Mouse (Mus musculus) brown adipose tissue, adult 24 weeks (tissue): ENCODE data around the gene Acap2. TPM values are rescaled to one million over a fixed set of nuclear protein-coding genes. Genes with fewer than 3 reads are reported as not detected.

ENCODE experiments used
- H3K27ac ChIP-seq: fragments of 200-500 bp; replicated peaks from 2 replicates; pipeline ENCODE4 v1.5.1; 2012; ENCODE audit warnings: low read depth, mild to moderate bottlenecking, low read length
- H3K4me1 ChIP-seq: fragments of 200-500 bp; 2 replicates; pipeline ENCODE4 v1.6.1; 2012; ENCODE audit warnings: low read length, mixed read lengths; ENCODE audit not compliant: control insufficient read depth, insufficient read depth, insufficient read length
- H3K4me3 ChIP-seq: fragments of 200-500 bp; 2 replicates; pipeline ENCODE4 v1.5.1; 2012; ENCODE audit warnings: low read depth, mild to moderate bottlenecking, low read length, moderate library complexity; ENCODE audit not compliant: insufficient read depth
- polyA plus RNA-seq: library from polyadenylated mRNA; stranded (reverse); fragments of >200 nt; gene quantifications from 2 replicates; pipeline ENCODE4 v1.2.4, GENCODE M21; 2012; ENCODE audit not compliant: missing spikeins, insufficient read depth, insufficient read length

Acap2 gene
- polyA plus RNA-seq, 1 experiment: 9.5 TPM

DNA sequence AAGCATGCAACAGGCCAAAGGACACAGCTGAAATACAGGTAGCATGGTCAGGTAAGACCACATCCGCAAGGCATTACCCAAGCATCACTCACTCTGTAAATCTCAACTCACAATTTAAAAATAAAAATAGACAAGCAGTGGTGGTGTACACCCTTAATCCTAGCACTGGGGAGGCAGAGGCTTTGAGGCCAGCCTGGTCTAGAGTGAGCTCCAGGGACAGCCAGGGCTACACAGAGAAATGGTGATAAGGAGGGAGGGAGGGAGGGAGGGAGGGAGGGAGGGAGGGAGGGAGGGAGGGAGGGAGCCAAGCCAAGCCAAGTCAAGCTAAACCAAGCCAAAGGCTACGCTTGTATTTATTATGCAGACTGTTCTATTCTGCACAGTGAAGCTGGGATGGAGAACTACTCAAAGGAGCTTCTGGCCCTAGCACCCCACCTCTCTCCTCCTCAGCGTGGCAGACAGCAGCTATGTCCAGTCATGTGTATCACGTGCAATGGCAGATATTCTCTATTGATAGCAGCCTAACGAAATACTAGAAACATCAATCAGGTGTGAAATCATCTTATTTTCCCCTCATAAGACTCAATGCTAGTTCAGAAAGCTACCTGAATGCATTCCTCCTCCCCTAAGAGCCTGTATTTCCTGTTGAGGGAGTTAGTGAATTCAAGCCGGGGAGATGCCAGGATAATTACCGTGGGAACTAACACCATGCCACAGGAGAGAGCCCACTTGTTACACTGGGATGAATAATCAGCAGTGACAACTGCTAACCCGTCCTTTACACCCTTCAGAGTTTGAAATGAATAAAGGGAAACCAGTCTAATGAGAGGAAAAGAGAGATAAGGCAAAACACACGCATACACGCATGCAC lies 33.8 kb downstream of the Acap2 start:
- Histone ChIP-seq H3K4me3 (no peak overlapping the region), H3K4me1 (peaks cover 17% of the 10 kb centered on the region), H3K27ac (no peak overlapping the region)

DNA sequence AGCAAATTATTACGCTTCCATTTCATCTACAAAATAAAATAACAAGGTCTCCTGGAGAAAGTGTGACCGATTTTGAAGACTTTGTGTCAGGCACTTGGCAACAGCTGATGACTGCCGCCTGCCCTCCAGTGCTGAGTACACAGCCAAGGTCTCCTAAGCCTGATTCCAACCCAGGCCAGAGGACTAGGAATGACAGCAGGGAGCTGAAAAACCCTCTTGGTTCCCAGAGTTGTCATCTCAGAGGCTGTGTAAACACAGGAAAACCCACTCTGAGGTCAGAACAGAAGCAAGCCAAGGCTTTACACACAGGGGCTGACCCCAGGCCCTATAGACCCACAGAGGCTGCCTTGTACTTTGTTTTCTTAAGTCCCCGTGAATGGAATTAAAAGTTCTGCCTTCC lies 35.1 kb downstream of the Acap2 start:
- H3K4me1 ChIP-seq: peaks cover 19% of the 10 kb centered on the region
- H3K4me3 ChIP-seq: no peak overlapping the region
- no peak overlapping the region for H3K27ac ChIP-seq

DNA sequence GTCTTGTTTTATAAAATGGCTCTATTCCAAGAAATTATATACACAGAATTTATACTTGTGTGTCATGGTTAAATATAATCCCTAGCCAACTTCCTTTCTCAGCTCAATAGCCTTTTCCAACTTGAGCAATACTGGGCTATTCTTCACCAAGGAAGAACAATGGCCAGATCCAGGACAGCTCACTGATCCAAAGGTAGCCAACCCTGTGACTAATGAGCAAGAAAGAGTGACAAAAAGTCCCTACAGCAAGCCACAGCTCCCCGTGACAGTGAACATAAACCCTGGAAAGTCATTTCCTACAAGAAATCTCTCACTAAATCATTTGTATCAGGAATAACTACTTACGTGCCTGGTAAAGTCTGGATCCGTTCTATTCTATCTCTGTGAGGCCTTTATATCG lies 35.6 kb downstream of the Acap2 start:
- Histone ChIP-seq H3K4me3 (no peak overlapping the region), H3K27ac (no peak overlapping the region), H3K4me1 (peaks cover 19% of the 10 kb centered on the region)

DNA sequence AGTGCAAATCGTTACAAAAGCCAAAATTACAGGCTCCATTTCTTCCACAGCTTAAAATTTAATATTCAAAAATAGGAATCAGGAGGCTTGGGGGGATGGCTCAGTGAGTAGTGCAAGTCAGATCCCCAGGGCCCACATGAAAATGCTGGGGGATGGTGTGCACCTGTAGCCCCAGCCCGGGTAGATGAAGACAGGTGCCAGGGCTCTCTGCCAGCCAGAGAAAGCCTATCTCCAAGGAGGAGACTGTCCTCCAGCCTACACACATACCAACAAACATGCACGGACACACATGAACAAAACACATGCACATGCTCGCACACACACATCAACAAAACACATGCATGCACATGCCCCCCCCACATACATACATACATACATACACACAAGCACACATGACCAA lies 36.9 kb downstream of the Acap2 start:
- H3K4me1 ChIP-seq: peaks cover 19% of the 10 kb centered on the region
- no peak overlapping the region for H3K27ac ChIP-seq
- no peak overlapping the region for H3K4me3 ChIP-seq

DNA sequence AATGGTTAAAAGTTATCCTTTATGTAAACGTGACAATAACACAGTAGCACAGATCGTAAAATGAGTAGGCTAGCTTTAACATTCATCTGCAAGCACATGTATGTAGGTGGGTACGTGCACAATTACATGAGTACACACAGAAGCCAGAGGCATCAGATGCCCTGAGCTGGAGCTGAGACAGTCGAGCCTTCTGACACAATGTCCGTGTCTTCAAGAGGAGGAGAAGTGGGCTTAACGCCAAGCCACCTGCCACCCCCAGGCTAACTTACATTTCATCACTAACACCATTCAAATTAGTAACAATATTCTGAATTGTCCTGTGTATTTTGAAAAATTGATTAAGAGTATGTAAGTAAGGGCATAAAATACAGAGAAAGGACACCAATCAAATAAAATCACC lies 40.6 kb downstream of the Acap2 start:
- Histone ChIP-seq H3K4me3 (no peak overlapping the region), H3K4me1 (peaks cover 8% of the 10 kb centered on the region), H3K27ac (no peak overlapping the region)

DNA sequence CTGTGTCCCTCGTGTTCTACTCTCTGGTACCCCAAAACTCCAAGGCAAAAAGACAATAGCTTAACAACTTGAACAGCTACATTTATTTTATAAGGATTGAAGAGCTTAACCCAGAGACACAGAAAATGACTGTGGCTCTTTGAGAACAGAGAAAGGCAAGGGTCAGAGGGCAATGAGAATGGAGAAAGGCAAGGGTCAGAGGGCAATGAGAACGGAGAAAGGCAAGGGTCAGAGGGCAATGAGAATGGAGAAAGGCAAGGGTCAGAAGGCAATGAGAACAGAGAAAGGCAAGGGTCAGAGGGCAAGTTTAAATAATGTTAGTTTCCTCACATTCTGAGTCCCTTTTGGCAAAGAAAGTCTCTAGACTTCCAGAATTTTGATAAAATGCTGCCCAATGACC lies 41.6 kb downstream of the Acap2 start:
- no peak overlapping the region for H3K4me3 ChIP-seq

DNA sequence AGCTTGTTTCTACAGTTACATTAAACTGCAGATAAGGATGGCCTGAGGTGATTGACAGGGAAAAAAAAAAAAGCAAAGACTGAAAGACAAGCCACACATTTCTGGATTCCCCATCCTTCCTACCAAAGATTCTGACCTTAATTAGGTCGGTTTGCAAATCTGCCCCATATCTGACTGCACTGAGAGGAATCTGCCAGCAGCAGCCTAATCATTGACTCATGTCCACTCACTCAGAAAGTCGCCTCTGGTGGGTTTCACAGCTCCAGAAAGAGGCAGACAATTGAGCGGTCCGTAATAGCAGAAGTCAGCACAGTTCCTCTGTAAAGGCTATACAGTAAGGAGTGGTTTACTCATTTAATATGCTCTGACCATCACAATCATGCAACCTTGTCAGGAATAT lies 51.2 kb downstream of the Acap2 start:
- Histone ChIP-seq H3K4me3 (no peak overlapping the region), H3K4me1 (no peaks in the 10 kb centered on the region), H3K27ac (no peak overlapping the region)

More for the DNA sequence above, 41.6 kb downstream of the Acap2 start:
- H3K27ac ChIP-seq: no peak overlapping the region
- peaks cover 3% of the 10 kb centered on the region for H3K4me1 ChIP-seq

DNA sequence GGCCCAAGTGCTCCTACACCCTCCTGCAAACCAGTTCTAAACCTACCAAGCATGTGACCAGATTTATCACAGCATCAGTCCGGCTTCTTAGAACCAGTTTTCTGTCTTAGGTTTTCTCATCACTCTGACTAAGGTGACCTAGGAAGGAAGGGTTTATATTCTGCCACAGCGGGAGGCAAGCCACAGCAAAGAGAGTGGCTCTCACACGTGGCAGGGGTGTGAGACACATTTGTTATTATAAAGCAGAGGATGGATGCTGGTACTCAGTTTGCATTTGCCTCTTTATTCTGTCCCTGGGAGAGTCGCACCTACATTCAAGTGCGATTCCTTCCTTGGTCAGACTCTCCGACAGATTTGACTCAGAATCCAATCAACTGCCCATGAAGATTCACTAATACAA lies 52.2 kb downstream of the Acap2 start:
- Histone ChIP-seq H3K4me1 (no peaks in the 10 kb centered on the region), H3K27ac (no peak overlapping the region), H3K4me3 (no peak overlapping the region)

DNA sequence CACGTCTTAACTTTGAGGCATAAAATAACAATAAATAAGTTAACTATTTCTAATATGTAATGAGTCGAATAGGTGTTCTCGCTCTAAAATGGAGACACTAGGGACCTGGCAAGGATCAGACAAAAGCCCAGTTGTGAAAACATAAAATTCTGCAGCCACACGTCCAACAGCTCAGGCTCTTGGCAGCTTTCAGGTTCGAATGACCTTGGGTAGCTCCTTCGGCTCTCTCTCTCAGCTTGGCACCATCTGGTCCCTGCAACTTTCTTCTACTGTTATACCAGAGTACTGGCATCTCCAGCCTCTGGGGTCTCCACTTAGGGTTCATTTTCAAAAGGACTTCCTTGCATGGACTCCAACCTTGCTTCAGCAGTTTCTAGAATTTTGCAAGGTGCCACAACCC lies 53.3 kb downstream of the Acap2 start:
- Histone ChIP-seq H3K4me3 (no peak overlapping the region), H3K27ac (no peak overlapping the region), H3K4me1 (no peaks in the 10 kb centered on the region)

DNA sequence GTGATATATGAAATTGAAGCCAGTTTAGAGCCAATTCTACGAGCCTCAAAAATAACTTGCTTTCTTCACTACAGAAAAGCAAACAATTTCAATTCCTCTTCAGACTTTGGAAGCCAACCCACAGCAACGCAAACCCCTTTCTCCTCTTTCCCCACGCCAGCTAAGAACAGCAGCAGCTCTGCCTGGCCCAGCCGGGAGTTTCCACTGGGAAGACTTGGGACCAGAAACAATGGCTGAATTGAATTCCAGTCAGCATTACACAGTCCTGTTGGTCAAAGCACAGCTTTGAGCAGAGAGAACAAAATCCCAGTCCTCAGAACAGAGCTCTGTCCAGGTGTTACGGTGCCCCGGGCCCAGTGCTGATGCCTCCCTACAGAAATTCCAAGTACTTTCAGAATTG lies 59.1 kb downstream of the Acap2 start:
- Histone ChIP-seq H3K4me3 (no peak overlapping the region), H3K27ac (no peak overlapping the region), H3K4me1 (no peaks in the 10 kb centered on the region; the same call in 1 of the 2 replicates)

DNA sequence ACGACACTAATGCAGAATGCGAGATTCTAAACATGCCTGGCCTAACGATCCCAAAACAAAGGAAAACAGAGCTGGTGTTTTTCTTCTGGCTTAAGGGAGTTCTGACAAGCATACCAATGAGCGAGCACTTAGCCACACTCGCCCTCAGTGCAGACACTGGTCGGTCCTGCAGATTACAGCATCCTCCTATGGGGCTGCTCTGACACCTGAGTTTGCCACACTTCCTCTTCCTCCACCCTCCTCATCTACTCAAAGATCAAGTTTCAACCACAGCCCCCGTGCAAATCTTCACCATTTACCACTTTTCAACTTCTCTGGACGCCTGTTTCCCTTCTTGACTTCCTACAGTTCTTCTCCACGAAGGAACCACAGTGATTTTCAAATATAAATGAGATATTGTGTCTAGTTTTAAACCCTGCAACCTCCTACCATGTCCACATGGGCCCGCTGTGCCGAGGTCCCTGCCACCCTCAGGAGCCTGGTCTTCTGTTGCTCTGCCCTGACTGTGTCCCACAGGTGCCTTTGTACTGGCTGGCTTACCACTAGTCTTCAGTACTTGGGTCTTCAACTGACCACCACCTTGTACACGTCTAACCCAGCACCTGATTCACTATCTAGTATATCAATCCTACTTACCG lies 64.3 kb downstream of the Acap2 start:
- Histone ChIP-seq H3K4me3 (no peak overlapping the region), H3K4me1 (no peaks in the 10 kb centered on the region; the same call in 1 of the 2 replicates), H3K27ac (no peak overlapping the region)

DNA sequence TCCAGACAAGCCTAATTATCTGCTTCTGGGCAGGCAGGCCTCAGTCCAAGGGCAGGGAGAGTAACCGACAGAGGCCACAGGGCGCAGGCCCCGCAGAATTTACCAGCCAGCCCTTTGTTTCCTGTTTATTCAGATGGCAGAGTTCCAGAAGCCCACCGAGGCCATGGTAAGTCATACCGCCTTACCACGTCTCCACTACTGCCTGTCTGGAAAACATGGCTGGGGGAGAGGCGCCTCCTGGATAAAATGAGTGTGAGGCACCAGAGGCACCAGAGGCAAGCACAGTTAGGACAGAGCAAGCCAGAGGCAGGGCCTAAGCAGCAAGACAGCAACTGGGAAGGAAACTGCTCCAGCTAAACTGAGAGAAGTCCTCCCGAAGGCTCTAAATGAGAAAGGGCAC lies 65.5 kb downstream of the Acap2 start:
- Histone ChIP-seq H3K27ac (no peak overlapping the region), H3K4me3 (no peak overlapping the region), H3K4me1 (no peaks in the 10 kb centered on the region; the same call in 1 of the 2 replicates)

DNA sequence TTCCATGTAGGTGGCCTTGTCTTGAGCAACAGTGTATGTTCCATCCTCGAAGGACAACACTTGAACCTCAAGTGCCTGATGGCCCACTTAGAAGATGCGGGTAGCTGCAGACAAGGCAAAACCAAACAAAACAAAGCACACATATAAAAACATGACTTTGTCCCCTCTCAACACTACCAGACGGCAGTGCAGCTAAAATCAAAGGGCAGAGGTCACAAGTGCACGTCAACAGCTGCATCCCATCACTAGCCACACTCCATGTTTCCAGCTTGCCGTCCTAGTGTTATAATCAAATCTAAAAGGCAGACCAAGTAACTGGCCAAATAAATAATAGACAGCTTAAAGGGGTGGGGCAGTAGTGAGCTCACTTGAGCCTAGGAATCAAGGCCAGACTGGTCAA lies 69.5 kb downstream of the Acap2 start:
- Histone ChIP-seq H3K4me3 (no peak overlapping the region), H3K4me1 (no peaks in the 10 kb centered on the region), H3K27ac (no peak overlapping the region)

DNA sequence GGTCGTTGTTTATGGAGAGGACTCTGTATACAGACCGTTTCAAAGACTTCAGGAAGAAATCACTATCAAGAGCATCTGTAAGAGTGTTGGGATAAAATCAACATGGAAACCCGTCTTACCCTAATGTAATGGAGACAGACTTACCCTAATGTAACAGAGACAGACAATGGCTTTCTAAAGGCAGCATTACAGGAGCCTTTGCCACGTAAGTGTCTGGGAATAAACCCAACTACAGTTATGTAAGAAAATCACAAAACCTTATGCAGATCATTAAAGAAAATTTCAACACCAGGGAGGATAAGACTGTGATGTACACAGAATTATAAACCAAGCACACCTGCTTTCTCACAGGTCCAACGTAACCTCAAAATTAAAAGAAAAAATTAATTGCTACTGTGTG lies 72.9 kb downstream of the Acap2 start:
- Histone ChIP-seq H3K4me1 (no peaks in the 10 kb centered on the region), H3K27ac (no peak overlapping the region), H3K4me3 (no peak overlapping the region)

DNA sequence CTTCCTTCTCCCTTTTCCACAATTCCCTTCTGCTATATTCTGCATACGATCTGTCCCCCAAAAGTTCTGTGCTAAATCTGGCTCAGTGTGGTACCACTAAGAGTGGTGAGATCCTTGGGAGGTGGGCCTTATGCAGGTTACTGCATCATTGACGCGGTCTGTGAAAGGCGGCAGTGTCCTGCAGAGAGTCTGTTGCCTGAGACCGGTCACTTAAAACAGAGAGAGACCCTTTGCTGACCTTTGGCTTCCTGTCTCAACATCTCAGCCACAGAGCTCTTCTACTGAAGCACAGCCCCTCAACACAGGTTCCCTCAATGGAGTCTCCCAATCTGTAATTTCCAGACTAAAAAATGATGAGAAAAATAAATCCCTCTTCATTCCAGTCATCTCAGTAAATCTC lies 76.1 kb downstream of the Acap2 start:
- no peak overlapping the region for H3K4me3 ChIP-seq
- no peaks in the 10 kb centered on the region for H3K4me1 ChIP-seq
- no peak overlapping the region for H3K27ac ChIP-seq

DNA sequence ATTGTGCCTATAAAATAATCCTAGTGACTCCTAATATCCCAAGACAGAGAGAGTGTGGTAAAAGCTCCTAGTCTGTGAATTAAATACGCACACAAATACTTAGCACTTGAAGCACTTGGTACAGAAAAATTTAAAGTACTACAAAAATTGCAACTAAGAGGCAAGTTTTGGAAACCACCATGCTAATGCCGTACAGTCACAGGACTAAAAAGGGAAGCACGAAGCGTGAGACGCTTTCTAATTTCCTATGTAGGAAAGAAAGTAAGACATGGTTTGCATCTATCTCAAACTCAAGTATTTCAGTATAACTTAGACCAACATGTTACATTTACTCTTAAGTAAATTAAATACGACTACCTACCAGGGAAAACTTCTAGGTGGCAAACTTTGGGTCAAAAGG lies 79.4 kb downstream of the Acap2 start:
- Histone ChIP-seq H3K4me3 (no peak overlapping the region), H3K4me1 (no peaks in the 10 kb centered on the region), H3K27ac (no peak overlapping the region)
